Mouse (Mus musculus) adrenal gland, adult (tissue): ENCODE measurements at regions not wholly inside any gene's neighbourhood (a gene's known extent, or its start where the extent isn't known, plus 50 kb on each side); places are given as distances from the start of the nearest gene placed in this dataset.
"Not testable (repeated sequence)": the region's sequence is repeated elsewhere in the genome, so short reads cannot be mapped to it uniquely, and the experiment has no call there.

Experiments used
- DNase-seq, 2 experiments: peaks; one replicate each; pipeline ENCODE4 v3.0.0; 2022 to 2023; ENCODE audit warnings: low spot score in 1 of 2; ENCODE audit not compliant: inconsistent age in 2 of 2

DNA sequence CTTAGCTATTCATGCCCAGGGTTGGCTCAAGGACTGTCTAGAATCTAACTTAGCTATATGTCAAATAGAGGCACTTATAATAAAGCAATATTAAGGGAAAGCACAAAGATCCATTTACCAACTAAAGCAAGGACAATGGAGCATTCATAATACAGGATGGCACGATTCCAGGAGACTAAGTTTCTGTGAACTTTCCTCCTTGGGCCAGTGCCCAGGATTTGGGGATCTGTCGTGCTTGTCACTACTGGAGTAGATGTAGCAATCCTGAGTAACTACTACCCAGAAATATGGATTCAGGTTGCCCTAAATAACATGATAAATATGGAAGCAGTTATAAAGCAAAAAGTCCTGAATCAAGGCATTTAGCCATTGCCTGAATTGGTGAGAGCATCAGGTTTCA lies 233.7 kb downstream of the AI429214 start:
- DNase-seq: peak; percentile 4 to 71

DNA sequence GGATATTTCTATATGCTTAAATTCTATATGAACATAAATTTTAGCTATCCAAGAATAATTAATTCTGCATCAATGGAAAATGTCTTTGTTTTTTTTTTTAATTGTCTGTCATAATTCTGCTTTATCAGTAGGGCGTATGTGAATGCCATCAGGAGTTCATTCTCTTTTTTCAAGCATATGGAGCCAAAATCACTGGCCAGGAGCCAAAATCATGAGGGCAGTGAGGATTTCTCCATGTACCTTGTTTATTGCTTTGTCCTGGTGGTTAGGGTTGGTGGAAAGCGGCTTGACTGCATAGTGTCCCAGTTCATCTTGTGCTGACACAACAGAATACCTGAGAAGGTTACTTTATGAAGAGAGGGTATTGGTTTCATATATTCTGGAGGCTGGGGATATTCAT lies 243.9 kb downstream of the AI429214 start:
- DNase-seq: no peak

DNA sequence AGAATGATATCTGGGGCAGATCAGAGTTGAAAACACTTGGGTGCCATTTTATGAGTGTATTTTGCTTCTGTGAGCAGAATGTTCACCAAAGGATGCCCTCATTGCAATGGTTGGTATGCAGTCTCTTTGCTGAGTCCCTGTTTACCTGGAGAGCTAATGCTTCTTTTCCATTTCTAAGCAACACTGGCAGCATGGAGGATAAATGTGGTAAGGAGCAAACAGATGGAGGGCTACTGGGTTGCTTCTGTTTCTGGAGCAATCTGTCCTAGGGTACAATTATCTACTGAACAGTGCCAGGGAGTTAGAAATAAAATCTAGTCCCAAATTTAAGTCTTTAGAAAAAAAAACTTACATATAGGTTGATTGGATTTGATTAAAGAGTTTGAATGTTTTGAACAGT lies 245.9 kb downstream of the AI429214 start:
- no peak for DNase-seq

DNA sequence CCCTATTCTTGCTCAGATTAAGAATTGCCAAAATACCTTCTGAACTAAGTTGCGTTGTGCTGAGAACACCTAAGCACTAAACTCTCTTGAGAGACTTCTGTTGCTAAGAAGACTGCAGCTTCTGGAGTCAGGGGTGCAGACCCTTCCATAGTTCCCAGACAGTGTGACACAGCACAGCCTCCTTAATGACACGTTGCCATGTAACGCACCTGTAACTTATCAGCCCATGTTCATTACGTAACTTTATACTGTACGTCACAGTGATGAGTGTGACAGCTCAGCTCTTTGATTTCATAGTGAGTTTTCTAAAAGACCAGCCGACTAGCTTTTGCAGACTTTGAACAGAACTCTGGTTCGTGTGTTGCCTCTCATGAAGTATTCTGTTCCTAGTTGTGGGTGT lies 257.8 kb downstream of the AI429214 start:
- not testable (repeated sequence) for DNase-seq

DNA sequence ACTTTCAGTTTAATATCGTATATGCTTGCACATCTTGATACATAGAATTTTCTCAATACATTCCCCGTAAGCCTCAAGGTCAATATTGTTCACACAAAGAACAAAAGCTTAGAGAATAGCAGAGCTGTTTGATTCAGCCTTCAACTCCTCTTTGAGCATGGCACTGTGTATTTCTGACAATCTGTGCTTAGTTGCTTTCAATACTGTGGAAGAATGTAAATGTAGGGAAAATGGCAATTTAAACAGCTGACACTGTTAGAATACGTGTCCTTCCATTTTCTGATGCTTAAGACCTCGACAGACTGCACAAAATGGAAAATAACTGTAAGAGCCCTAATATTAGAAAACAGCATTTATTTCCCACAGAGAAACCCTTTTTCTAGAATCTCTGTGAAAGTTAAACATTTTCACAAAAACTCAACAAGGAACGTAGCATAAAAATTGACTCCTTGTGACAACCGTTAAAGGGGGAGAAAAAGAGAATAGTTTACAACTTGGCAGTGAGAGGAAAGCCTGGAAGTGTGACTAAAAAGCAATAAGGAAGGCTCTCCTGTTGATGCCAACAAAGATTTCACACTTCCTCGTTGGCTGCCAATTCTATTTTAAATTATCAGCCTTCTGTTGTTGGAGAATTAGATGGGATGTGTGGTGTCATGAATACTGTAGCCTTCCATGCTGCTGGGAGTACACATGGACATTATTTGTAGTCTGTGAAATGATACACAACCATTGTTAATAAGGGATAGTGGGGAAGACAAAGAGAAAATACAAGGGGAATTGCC lies 297.9 kb downstream of the AI429214 start:
- no peak for DNase-seq
